Mouse (Mus musculus) kidney, embryonic 15.5 days (tissue): ENCODE measurements at regions not wholly inside any gene's neighbourhood (a gene's known extent, or its start where the extent isn't known, plus 50 kb on each side); places are given as distances from the start of the nearest gene placed in this dataset.
"Not testable (repeated sequence)": the region's sequence is repeated elsewhere in the genome, so short reads cannot be mapped to it uniquely, and the experiment has no call there.

Experiments used
- ATAC-seq: fragments of 200-750 bp; cut with Nextera tagmentation; replicated peaks from 2 replicates; pipeline ENCODE4 v1.8.0; 2017; ENCODE audit warnings: moderate TSS enrichment; ENCODE audit not compliant: low FRiP score
- H3K27ac ChIP-seq: fragments of 300-500 bp; sonication (generic); 2 replicates; pipeline ENCODE4 v1.5.1; 2015; ENCODE audit warnings: mild to moderate bottlenecking, inconsistent platforms
- H3K27me3 ChIP-seq: fragments of 300-500 bp; sonication (generic); 2 replicates; pipeline ENCODE4 v1.6.1; 2015; ENCODE audit warnings: inconsistent platforms
- H3K36me3 ChIP-seq: fragments of 300-500 bp; sonication (generic); 2 replicates; pipeline ENCODE4 v1.6.1; 2015; ENCODE audit warnings: inconsistent platforms
- H3K4me1 ChIP-seq: fragments of 300-500 bp; sonication (generic); 2 replicates; pipeline ENCODE4 v1.6.1; 2015; ENCODE audit warnings: inconsistent platforms
- H3K4me2 ChIP-seq: fragments of 300-500 bp; sonication (generic); 2 replicates; pipeline ENCODE4 v1.6.1; 2015; ENCODE audit warnings: moderate library complexity, mild to moderate bottlenecking, inconsistent platforms
- H3K4me3 ChIP-seq: fragments of 300-500 bp; sonication (generic); replicated peaks from 2 replicates; pipeline ENCODE4 v1.5.1; 2015; ENCODE audit warnings: mild to moderate bottlenecking, inconsistent platforms
- H3K9ac ChIP-seq: fragments of 300-500 bp; sonication (generic); 2 replicates; pipeline ENCODE4 v1.6.1; 2015; ENCODE audit warnings: mild to moderate bottlenecking, inconsistent platforms
- H3K9me3 ChIP-seq: fragments of 300-500 bp; sonication (generic); replicated peaks from 2 replicates; pipeline ENCODE4 v1.6.1; 2016; ENCODE audit warnings: inconsistent platforms
- WGBS: fragments of 180-500 bp; shearing (Covaris S2); methylation state at CpG from one replicate; pipeline ENCODE4 v1.1.7; 2015; ENCODE audit warnings: mixed read lengths; 5-methylcytosine and 5-hydroxymethylcytosine counted together

- 91% methylated on average over 2 of the region's 2 CpGs for WGBS
- H3K36me3 ChIP-seq, result no peaks in the 10 kb centered on the region
- H3K9me3 ChIP-seq, result no peaks in the 10 kb centered on the region
- no peaks in the 10 kb centered on the region for H3K4me1 ChIP-seq
- H3K9ac ChIP-seq, result no peak overlapping the region
- no peaks in the 10 kb centered on the region for H3K27me3 ChIP-seq
- H3K4me3 ChIP-seq, result no peak overlapping the region
- no peak overlapping the region for H3K27ac ChIP-seq
- no peak for ATAC-seq
- H3K4me2 ChIP-seq, result no peak overlapping the region
These were observed 221.3 kb downstream of the Prdm13 start for GRCm38 (mm10) chr4:21464456-21464855.

- ATAC-seq, result no peak
- no peaks in the 10 kb centered on the region for H3K27me3 ChIP-seq
- H3K4me2 ChIP-seq, result no peak overlapping the region
These were observed 244.5 kb downstream of the Prdm13 start for GRCm38 (mm10) chr4:21441274-21441673.

GRCm38 (mm10) chr4:21436710-21437109 lies 249.1 kb downstream of the Prdm13 start:
- WGBS, result 34% methylated on average over 2 of the region's 2 CpGs
- ATAC-seq, result no peak
- no peaks in the 10 kb centered on the region for H3K4me1 ChIP-seq
- no peaks in the 10 kb centered on the region for H3K36me3 ChIP-seq
- no peak overlapping the region for H3K27ac ChIP-seq
- H3K4me2 ChIP-seq, result no peak overlapping the region
- no peak overlapping the region for H3K4me3 ChIP-seq
- no peak overlapping the region for H3K9ac ChIP-seq
- no peaks in the 10 kb centered on the region for H3K9me3 ChIP-seq
- H3K27me3 ChIP-seq, result no peaks in the 10 kb centered on the region

More at GRCm38 (mm10) chr4:21441274-21441673, 244.5 kb downstream of the Prdm13 start:
- no peaks in the 10 kb centered on the region for H3K9me3 ChIP-seq
- H3K27ac ChIP-seq, result no peak overlapping the region
- no peak overlapping the region for H3K9ac ChIP-seq
- no peaks in the 10 kb centered on the region for H3K4me1 ChIP-seq
- no peak overlapping the region for H3K4me3 ChIP-seq
- H3K36me3 ChIP-seq, result no peaks in the 10 kb centered on the region

DNA sequence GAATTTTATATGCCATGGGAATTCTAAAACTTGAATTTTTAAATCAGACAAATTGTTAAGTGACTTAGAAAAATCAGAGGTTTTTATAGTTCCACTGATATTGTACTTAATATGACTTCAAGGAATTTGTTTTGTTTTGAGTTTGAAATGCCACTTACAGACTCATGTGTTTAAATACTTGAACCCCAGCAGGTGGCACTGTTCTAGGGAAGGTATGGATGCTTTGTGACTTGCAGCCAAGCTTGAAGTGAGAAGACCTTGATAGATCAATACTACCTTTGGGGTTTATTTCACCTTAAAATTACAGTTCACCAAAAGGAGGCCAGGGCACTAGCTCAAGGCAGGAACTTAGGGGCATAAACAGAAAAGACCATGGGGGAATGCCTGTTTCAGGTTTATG lies 277.9 kb downstream of the Prdm13 start:
- Histone ChIP-seq H3K36me3 (no peaks in the 10 kb centered on the region), H3K4me1 (no peaks in the 10 kb centered on the region), H3K4me2 (no peak overlapping the region), H3K27me3 (no peaks in the 10 kb centered on the region), H3K27ac (no peak overlapping the region), H3K4me3 (no peak overlapping the region), H3K9me3 (no peaks in the 10 kb centered on the region), H3K9ac (no peak overlapping the region)
- ATAC-seq, result no peak

DNA sequence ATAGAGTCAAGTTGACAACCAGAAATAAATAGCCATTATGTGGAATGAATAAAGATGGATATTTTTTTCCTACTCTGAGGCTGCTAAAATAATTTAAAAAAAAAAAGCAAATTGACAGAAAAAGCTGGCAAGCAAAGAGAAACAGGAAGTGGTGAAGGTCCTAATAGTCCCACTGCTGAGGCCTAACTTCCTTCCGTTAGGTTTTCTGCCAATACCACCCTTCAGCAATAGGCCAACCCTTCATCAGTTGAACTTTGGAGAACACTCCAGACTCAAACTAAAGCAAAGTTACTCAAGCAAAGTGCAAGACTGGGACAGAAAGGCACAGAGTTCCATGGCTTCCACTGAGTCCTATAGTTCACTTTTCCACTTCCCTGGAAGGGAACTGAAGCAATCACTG lies 316.4 kb downstream of the Prdm13 start:
- no peaks in the 10 kb centered on the region for H3K36me3 ChIP-seq
- no peak overlapping the region for H3K27ac ChIP-seq
- no peak overlapping the region for H3K4me3 ChIP-seq
- H3K9ac ChIP-seq, result no peak overlapping the region
- no peak overlapping the region for H3K4me2 ChIP-seq
- no peaks in the 10 kb centered on the region for H3K27me3 ChIP-seq
- no peak for ATAC-seq
- no peaks in the 10 kb centered on the region for H3K4me1 ChIP-seq
- no peaks in the 10 kb centered on the region for H3K9me3 ChIP-seq
- WGBS, result 77% methylated on average over 1 of the region's 1 CpGs

DNA sequence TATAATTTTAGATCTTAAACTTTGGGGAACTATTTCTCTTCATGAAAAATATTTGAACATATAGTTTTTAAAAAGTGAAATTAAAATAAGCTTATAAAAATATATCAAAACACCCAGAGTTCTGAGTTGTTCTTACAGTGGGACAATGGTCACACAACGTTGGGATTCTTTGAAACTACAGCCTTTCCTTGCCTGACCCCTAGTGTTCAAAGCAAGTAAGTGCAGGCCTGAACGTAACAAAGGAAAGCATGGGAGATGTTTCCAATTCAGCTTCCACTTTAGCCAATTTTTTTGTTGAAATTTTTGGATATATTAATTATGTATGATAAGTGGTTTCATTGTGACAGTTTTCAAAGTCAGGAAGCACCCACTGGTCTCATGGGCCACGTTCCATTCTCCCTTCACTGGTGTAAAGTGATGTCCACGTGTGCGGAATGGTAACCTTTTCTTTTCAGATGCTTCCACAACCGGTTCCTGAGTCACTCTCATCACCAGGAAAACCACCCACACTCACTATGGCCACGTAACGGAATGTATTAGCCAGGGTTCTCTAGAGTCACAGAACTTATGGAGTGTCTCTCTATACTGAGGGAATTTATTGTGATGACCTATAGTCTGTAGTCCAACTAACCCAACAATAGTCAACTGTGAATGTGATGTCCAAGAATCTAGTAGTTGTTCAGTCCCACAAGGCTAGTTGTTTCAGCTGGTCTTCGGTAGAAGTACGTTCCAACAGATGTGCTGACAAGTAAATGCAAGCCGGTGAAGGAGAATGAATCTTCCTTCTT lies 317.3 kb downstream of the Prdm13 start:
- Histone ChIP-seq H3K4me2 (no peak overlapping the region), H3K27ac (no peak overlapping the region), H3K4me3 (no peak overlapping the region), H3K4me1 (no peaks in the 10 kb centered on the region), H3K9ac (no peak overlapping the region), H3K9me3 (no peaks in the 10 kb centered on the region), H3K27me3 (no peaks in the 10 kb centered on the region), H3K36me3 (no peaks in the 10 kb centered on the region)
- 68% methylated on average over 11 of the region's 11 CpGs for WGBS
- no peak for ATAC-seq

DNA sequence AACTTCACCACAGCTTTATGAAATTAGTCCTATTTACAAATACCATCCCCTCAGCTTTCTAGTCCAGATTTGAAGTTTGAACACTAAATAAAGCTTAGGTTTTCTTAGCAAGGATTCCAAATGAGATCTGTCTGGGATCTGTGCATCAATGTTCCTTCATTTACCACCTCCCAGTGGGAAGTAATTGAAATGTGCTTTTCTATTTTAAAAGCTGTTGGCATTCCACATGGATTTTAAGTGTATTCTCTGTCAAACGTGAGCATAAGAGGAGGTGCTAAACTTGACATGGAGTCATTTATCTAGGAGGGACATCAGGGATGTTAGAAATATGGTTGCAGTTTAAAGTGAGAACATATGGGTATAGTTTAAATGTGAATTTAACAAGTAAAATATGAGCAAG lies 364.0 kb downstream of the Prdm13 start:
- Histone ChIP-seq H3K4me3 (no peak overlapping the region), H3K9ac (no peak overlapping the region), H3K4me2 (no peak overlapping the region), H3K4me1 (no peaks in the 10 kb centered on the region), H3K9me3 (no peaks in the 10 kb centered on the region), H3K36me3 (no peaks in the 10 kb centered on the region), H3K27ac (no peak overlapping the region), H3K27me3 (no peaks in the 10 kb centered on the region)
- WGBS, result 48% methylated on average over 1 of the region's 1 CpGs
- no peak for ATAC-seq

DNA sequence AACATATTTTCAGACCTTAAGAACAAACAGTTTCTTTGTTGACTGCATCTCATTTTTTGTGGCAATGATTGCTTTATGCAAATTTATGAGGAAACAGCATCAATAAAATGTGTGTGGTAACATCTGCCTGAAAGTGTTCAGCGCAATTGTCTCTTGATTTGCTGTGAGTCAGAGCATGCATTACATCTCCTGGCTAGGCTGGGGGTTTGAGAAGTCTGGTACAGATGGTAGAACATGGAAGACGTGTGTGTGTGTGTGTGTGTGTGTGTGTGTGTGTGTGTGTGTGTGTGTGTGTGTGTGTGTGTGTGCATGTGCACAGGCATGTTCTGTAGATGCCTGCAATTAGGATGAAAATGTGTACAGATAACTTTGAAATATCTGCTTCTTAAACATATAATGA lies 376.5 kb downstream of the Prdm13 start:
- WGBS, result 89% methylated on average over 2 of the region's 2 CpGs
- not testable (repeated sequence) for H3K36me3 ChIP-seq, H3K9ac ChIP-seq, H3K27ac ChIP-seq, H3K4me3 ChIP-seq, ATAC-seq, H3K4me1 ChIP-seq, H3K9me3 ChIP-seq, H3K4me2 ChIP-seq, H3K27me3 ChIP-seq

DNA sequence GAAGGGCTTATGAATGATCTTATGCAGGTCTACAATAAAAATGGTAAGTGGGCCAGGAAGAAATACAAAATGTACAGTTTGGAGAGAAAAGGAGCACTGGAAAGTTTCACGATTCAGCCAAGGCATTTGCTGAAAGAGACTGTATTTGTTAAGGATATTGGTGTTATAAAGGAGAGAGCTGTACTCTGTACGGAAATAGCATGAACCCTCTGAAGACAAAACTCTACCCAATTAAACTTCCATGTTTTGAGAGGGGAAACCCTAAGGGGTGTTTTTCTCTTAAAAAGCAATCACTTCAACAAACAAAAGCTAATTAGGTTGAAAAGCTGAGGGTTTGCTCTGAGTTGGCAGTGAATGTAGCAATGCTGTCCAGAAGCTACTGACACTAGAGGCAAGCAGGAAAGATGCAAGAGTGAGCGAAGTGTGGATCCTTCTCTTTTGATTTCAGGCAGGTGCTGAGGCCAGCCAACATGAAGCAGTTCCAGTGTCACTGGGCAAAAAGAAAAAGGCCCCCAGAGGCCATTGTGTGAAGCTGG lies 378.2 kb downstream of the Prdm13 start:
- Histone ChIP-seq H3K9ac (no peak overlapping the region), H3K27me3 (no peaks in the 10 kb centered on the region), H3K27ac (no peak overlapping the region), H3K4me2 (no peak overlapping the region), H3K36me3 (no peaks in the 10 kb centered on the region), H3K4me3 (no peak overlapping the region), H3K9me3 (no peaks in the 10 kb centered on the region), H3K4me1 (no peaks in the 10 kb centered on the region)
- WGBS, result 81% methylated on average over 3 of the region's 3 CpGs
- ATAC-seq, result no peak

- ATAC-seq, result no peak
- Histone ChIP-seq H3K27me3 (no peaks in the 10 kb centered on the region), H3K27ac (no peak overlapping the region), H3K36me3 (no peaks in the 10 kb centered on the region), H3K9me3 (no peaks in the 10 kb centered on the region), H3K4me3 (no peak overlapping the region), H3K9ac (no peak overlapping the region), H3K4me1 (no peaks in the 10 kb centered on the region), H3K4me2 (no peak overlapping the region)
These were observed 385.6 kb downstream of the Prdm13 start for GRCm38 (mm10) chr4:21300141-21300540.

- no peaks in the 10 kb centered on the region for H3K4me1 ChIP-seq
- H3K4me3 ChIP-seq, result no peak overlapping the region
- no peak overlapping the region for H3K4me2 ChIP-seq
- H3K9me3 ChIP-seq, result no peaks in the 10 kb centered on the region
- no peak for ATAC-seq
- no peaks in the 10 kb centered on the region for H3K36me3 ChIP-seq
- H3K27me3 ChIP-seq, result no peaks in the 10 kb centered on the region
- H3K27ac ChIP-seq, result no peak overlapping the region
- no peak overlapping the region for H3K9ac ChIP-seq
- 65% methylated on average over 2 of the region's 2 CpGs for WGBS
These were observed 418.5 kb downstream of the Prdm13 start for GRCm38 (mm10) chr4:21267302-21267701.

DNA sequence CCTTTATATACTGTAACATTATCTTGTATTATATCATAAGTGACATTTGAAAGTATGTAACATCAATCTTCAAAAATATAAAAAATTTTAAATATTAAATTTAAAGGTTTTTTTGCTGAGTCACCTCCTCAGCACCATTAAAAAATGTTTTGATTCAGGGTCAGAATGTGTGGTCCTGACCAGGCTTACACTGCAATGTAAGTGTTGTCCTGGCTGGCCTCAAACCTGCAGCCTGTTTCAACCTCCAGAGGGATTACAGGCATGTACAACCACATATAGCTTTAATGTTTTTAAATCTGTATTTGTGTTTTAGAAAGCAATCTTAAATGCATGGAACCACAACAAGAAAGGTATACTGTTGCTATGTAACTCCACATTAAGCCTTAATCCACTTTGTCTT lies 418.9 kb downstream of the Prdm13 start:
- no peaks in the 10 kb centered on the region for H3K9me3 ChIP-seq
- no peak overlapping the region for H3K27ac ChIP-seq
- no peak overlapping the region for H3K4me2 ChIP-seq
- no peak overlapping the region for H3K9ac ChIP-seq
- H3K27me3 ChIP-seq, result no peaks in the 10 kb centered on the region
- no peaks in the 10 kb centered on the region for H3K4me1 ChIP-seq
- H3K36me3 ChIP-seq, result no peaks in the 10 kb centered on the region
- no peak overlapping the region for H3K4me3 ChIP-seq
- ATAC-seq, result no peak

DNA sequence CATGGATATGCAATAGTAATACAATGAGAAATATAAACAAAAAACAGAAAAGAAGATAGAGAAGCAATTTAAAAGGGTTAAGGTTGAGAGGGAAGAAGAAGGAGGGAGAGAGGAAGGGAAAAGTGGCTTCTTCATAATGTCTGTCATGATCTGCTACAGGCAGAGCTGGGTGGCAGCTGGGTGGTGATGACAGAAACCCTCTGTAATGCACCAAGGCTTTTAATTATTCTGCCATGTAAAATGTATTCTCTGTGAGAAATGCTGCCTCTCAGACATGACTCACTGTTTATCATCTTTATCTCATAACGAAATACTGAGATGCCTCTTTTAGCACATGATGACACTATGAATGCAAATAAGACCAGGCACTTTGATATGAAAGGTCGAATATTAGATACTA lies 435.4 kb downstream of the Prdm13 start:
- Histone ChIP-seq H3K4me1 (no peaks in the 10 kb centered on the region), H3K36me3 (no peaks in the 10 kb centered on the region), H3K9ac (no peak overlapping the region), H3K4me3 (no peak overlapping the region), H3K27ac (no peak overlapping the region), H3K4me2 (no peak overlapping the region), H3K9me3 (no peaks in the 10 kb centered on the region), H3K27me3 (no peaks in the 10 kb centered on the region)
- no peak for ATAC-seq
- WGBS, result 72% methylated on average over 2 of the region's 2 CpGs
